Mouse (Mus musculus) lung, postnatal 0 days (tissue): ENCODE data around the gene Rpl13a. TPM values are rescaled to one million over a fixed set of nuclear protein-coding genes. Genes with fewer than 3 reads are reported as not detected.
A peak's percentile ranks its signal among the peaks of the same experiment; 100 is the strongest.
"Not testable (repeated sequence)": the region's sequence is repeated elsewhere in the genome, so short reads cannot be mapped to it uniquely, and the experiment has no call there.

Source experiments
- ATAC-seq: fragments of 200-750 bp; cut with Nextera tagmentation; 2 replicates; pipeline ENCODE4 v1.8.0; 2017; ENCODE audit warnings: moderate library complexity
- DNase-seq: peaks from one replicate; pipeline ENCODE4 v3.0.0-alpha.2; 2016; ENCODE audit warnings: low spot score
- H3K27ac ChIP-seq: fragments of 300-500 bp; sonication (generic); 2 replicates; pipeline ENCODE4 v1.5.1; 2014; ENCODE audit warnings: antibody characterized with exemption, mild to moderate bottlenecking, low read length, mixed read lengths
- H3K27me3 ChIP-seq: fragments of 300-500 bp; sonication (generic); replicated peaks from 2 replicates; pipeline ENCODE4 v1.6.1; 2014; ENCODE audit warnings: low read length, mixed read lengths; ENCODE audit not compliant: insufficient read depth
- H3K36me3 ChIP-seq: fragments of 300-500 bp; sonication (generic); 2 replicates; pipeline ENCODE4 v1.6.1; 2014; ENCODE audit warnings: low read length, mixed read lengths; ENCODE audit not compliant: insufficient read depth
- H3K4me1 ChIP-seq: fragments of 300-500 bp; sonication (generic); 2 replicates; pipeline ENCODE4 v1.6.1; 2014; ENCODE audit warnings: antibody characterized with exemption, low read depth, low read length, mixed read lengths; ENCODE audit not compliant: insufficient read depth
- H3K4me2 ChIP-seq: fragments of 300-500 bp; sonication (generic); replicated peaks from 2 replicates; pipeline ENCODE4 v1.6.1; 2014; ENCODE audit warnings: low read depth, mild to moderate bottlenecking, low read length, moderate library complexity, mixed read lengths
- H3K4me3 ChIP-seq: fragments of 300-500 bp; sonication (generic); 2 replicates; pipeline ENCODE4 v1.5.1; 2014; ENCODE audit warnings: low read depth, low read length
- H3K9ac ChIP-seq: fragments of 300-500 bp; sonication (generic); replicated peaks from 2 replicates; pipeline ENCODE4 v1.6.1; 2014; ENCODE audit warnings: low read depth, mild to moderate bottlenecking
- H3K9me3 ChIP-seq: fragments of 300-500 bp; sonication (generic); 2 replicates; pipeline ENCODE4 v1.6.1; 2016; ENCODE audit warnings: low read length, mixed read lengths
- CTCF ChIP-seq: IDR thresholded peaks from 2 replicates; pipeline ENCODE4 v1.5.1; 2016; ENCODE audit warnings: antibody characterized with exemption, mild to moderate bottlenecking
- EP300 ChIP-seq: IDR thresholded peaks from 2 replicates; pipeline ENCODE4 v1.6.1; 2016; ENCODE audit warnings: antibody characterized with exemption, mild to moderate bottlenecking, control low read depth
- WGBS: fragments of 180-500 bp; shearing (Covaris S2); extraction: QIAGEN DNeasy Blood & Tissue Kit; methylation state at CpG from one replicate; pipeline ENCODE4 v1.1.7; 2014; 5-methylcytosine and 5-hydroxymethylcytosine counted together
- polyA plus RNA-seq: library from polyadenylated mRNA; unstranded; fragments of >200 nt; fragmentation: Nextera tagmentation; extraction: Ambion mirVana; gene quantifications from 2 replicates; pipeline ENCODE4 v1.2.1, GENCODE M21; 2015

Rpl13a gene
- polyA plus RNA-seq, 1 experiment from 2014 or later = 1,148 TPM

- H3K4me2 ChIP-seq = peak overlapping the region; percentile 69
- peak overlapping the region; percentile 92 for H3K9ac ChIP-seq
- peaks cover 11% of the 10 kb centered on the region; the same call in 1 of the 2 replicates for H3K4me1 ChIP-seq
- H3K27ac ChIP-seq = peak overlapping the region; percentile 77
- no peak for TF ChIP-seq EP300
- no peak for TF ChIP-seq CTCF
- peak overlapping the region; percentile 81 for H3K4me3 ChIP-seq
- H3K36me3 ChIP-seq = 0 out of 2 replicates have a peak, but pooled peaks cover 17% of the 10 kb centered on the region
- no peak for DNase-seq
- H3K9me3 ChIP-seq = no peaks in the 10 kb centered on the region
- no peak for ATAC-seq
- no peaks in the 10 kb centered on the region for H3K27me3 ChIP-seq
- WGBS = 2% methylated on average over 6 of the region's 6 CpGs
Observed at GRCm38 (mm10) chr7:45127700-45128224, 799 bp downstream of the Rpl13a start.

- Histone ChIP-seq H3K9ac (peak overlapping the region; percentile 92), H3K4me2 (peak overlapping the region; percentile 69), H3K27me3 (no peaks in the 10 kb centered on the region), H3K27ac (no peak overlapping the region), H3K36me3 (0 out of 2 replicates have a peak, but pooled peaks cover 17% of the 10 kb centered on the region), H3K9me3 (no peaks in the 10 kb centered on the region), H3K4me3 (peak overlapping the region; percentile 81; the same call in 1 of the 2 replicates), H3K4me1 (peaks cover 12% of the 10 kb centered on the region; the same call in 1 of the 2 replicates)
- 21% methylated on average over 21 of the region's 21 CpGs for WGBS
- no peak for TF ChIP-seq EP300
- TF ChIP-seq CTCF = 0 out of 2 replicates have a peak, but pooled peaks have one; percentile 31
- DNase-seq (no peak), ATAC-seq (no peak)
Observed at GRCm38 (mm10) chr7:45126844-45127699, 1.5 kb downstream of the Rpl13a start.

GRCm38 (mm10) chr7:45126147-45126843 lies 2.3 kb downstream of the Rpl13a start:
- Histone ChIP-seq H3K27ac (no peak overlapping the region), H3K27me3 (no peaks in the 10 kb centered on the region), H3K9ac (no peak overlapping the region), H3K9me3 (no peaks in the 10 kb centered on the region), H3K4me3 (no peak overlapping the region), H3K4me2 (no peak overlapping the region), H3K36me3 (0 out of 2 replicates have a peak, but pooled peaks cover 17% of the 10 kb centered on the region), H3K4me1 (peaks cover 12% of the 10 kb centered on the region; the same call in 1 of the 2 replicates)
- TF ChIP-seq EP300 (no peak), CTCF (no peak)
- ATAC-seq = no peak
- no peak for DNase-seq
- 67% methylated on average over 17 of the region's 17 CpGs for WGBS

- Histone ChIP-seq H3K4me1 (peaks cover 12% of the 10 kb centered on the region; the same call in 1 of the 2 replicates), H3K36me3 (0 out of 2 replicates have a peak, but pooled peaks cover 17% of the 10 kb centered on the region)
- not testable (repeated sequence) for H3K4me2 ChIP-seq, H3K27ac ChIP-seq, H3K4me3 ChIP-seq, H3K9me3 ChIP-seq, H3K27me3 ChIP-seq, H3K9ac ChIP-seq, DNase-seq, ATAC-seq
- 64% methylated on average over 5 of the region's 5 CpGs for WGBS
Observed at GRCm38 (mm10) chr7:45125649-45126048, 2.9 kb downstream of the Rpl13a start.

- ATAC-seq (no peak), DNase-seq (no peak)
- Histone ChIP-seq H3K27me3 (no peaks in the 10 kb centered on the region), H3K9ac (no peak overlapping the region), H3K9me3 (no peaks in the 10 kb centered on the region), H3K36me3 (peaks cover 21% of the 10 kb centered on the region; the same call in 1 of the 2 replicates), H3K4me3 (no peak overlapping the region), H3K4me2 (no peak overlapping the region), H3K4me1 (peaks cover 12% of the 10 kb centered on the region; the same call in 1 of the 2 replicates), H3K27ac (no peak overlapping the region)
- WGBS = 21% methylated on average over 7 of the region's 7 CpGs
- peak; percentile 40; the same call in 1 of the 2 replicates for TF ChIP-seq CTCF
- TF ChIP-seq EP300 = no peak
Observed at GRCm38 (mm10) chr7:45125144-45125600, 3.4 kb downstream of the Rpl13a start.
